11 mouse cellular contexts compared by ENCODE assay signal in the genomic region with DNA sequence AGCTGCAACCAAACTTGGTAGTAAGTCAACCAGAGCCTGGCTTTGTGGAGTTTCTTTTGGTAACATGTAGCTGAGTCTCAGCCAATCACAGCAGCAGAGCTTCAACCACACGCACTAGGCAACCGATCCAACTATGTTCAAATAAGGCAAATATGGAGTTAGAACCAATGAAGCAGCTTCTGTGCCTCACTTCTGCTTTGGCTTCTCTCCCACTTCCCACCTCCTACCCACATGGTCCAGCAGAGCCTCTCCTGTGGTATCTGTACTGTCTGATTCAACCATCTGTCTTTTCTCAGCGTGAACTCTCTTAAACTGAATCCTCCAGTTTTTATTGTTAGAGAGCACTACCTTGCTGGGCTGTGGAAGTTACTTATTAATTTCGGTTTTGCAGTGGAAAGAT. TPM values are rescaled to one million over a fixed set of nuclear protein-coding genes. Genes with fewer than 3 reads are reported as not detected.
DNase-seq lines count a peak whose midpoint lies in the region; ATAC-seq and TF ChIP-seq lines count a peak whose summit lies in the region.
"Had no signal": no experiment of that assay in that cellular context is flagged by ENCODE, and none has a peak within 500 bp of the region (broad histone marks: within the 10 kb centered on the region; RNA-seq: fewer than 3 reads in every experiment).

No protein-coding gene starts in this region.

- peak; percentile 58 for DNase-seq in MEL (ENCODE audit: low read depth, low spot score)
- peak; percentile 61 to 87 for DNase-seq in cerebellum, adult 2 months
- no peak for DNase-seq in limb, embryonic 14.5 days (ENCODE audit: low spot score)
- no peak for DNase-seq in urinary bladder, postnatal 14 days (ENCODE audit: low spot score)
- DNase-seq in heart, postnatal 36 days = no peak
- no peak for DNase-seq in thymus, adult 18-20 months
- DNase-seq in kidney, postnatal 36 days = no peak
- DNase-seq: gastrocnemius, postnatal 10 days had no signal

- no peaks in the 10 kb centered on the region for H3K27me3 ChIP-seq in MEL (ENCODE audit: control insufficient read depth in 1 of 2, insufficient read depth in 2 of 2, low read length in 2 of 2)
- no peaks in the 10 kb centered on the region for H3K27me3 ChIP-seq in cerebellum, adult 2 months (ENCODE audit: control insufficient read depth, insufficient read depth, low read length)
- H3K27me3 ChIP-seq in intestine, postnatal 0 days (replicated peaks; ENCODE audit: control insufficient read depth, insufficient read depth, low read length) = no peaks in the 10 kb centered on the region
- H3K27me3 ChIP-seq in limb, embryonic 14.5 days (ENCODE audit: control insufficient read depth, insufficient read depth, low read length) = no peaks in the 10 kb centered on the region

- TF ChIP-seq CTCF in MEL (IDR thresholded peaks at IDR 0.05 in 2 of 3, conservative IDR thresholded peaks at IDR 0.05 in 1 of 3; ENCODE audit: control insufficient read depth in 1 of 3, insufficient read depth in 1 of 3, low read depth in 2 of 3, low read length in 3 of 3, poor library complexity in 1 of 3, severe bottlenecking in 1 of 3) = no peak
- no peak for TF ChIP-seq CTCF in cerebellum, adult 2 months (IDR thresholded peaks at IDR 0.05; ENCODE audit: borderline replicate concordance, insufficient read depth, low read depth, low read length)
- TF ChIP-seq CTCF in intestine, postnatal 0 days (IDR thresholded peaks at IDR 0.05; ENCODE audit: low read depth) = no peak

- H3K4me1 ChIP-seq in MEL (ENCODE audit: control insufficient read depth in 1 of 2, insufficient read depth in 2 of 2, low read length in 2 of 2) = peaks cover 0 to 12% of the 10 kb centered on the region in 2 experiments; a peak in 3 of 4 replicates
- peaks cover 17% of the 10 kb centered on the region for H3K4me1 ChIP-seq in cerebellum, adult 2 months (ENCODE audit: control insufficient read depth, insufficient read depth, low read length)
- no peaks in the 10 kb centered on the region; the same call in 1 of the 2 replicates for H3K4me1 ChIP-seq in intestine, postnatal 0 days (replicated peaks; ENCODE audit: control insufficient read depth, insufficient read depth, low read length)
- no peaks in the 10 kb centered on the region for H3K4me1 ChIP-seq in limb, embryonic 14.5 days (ENCODE audit: control insufficient read depth, insufficient read depth, low read length)

- no peak overlapping the region for H3K4me2 ChIP-seq in intestine, postnatal 0 days (replicated peaks; ENCODE audit: low read depth)
- H3K4me2 ChIP-seq in limb, embryonic 14.5 days (replicated peaks; ENCODE audit: low read depth, low read length, severe bottlenecking) = no peak overlapping the region

- TF ChIP-seq RAD21 in MEL (IDR thresholded peaks at IDR 0.05; ENCODE audit: low read depth, low read length) = no peak

- no peaks in the 10 kb centered on the region for H3K79me2 ChIP-seq in MEL (ENCODE audit: control insufficient read depth, insufficient read depth, low read length, poor library complexity)

- TF ChIP-seq EP300 in MEL (IDR thresholded peaks at IDR 0.05; ENCODE audit: low read depth in 1 of 2, low read length in 2 of 2) = no peak

- no peak for TF ChIP-seq POLR2A in MEL (IDR thresholded peaks at IDR 0.05; ENCODE audit: control insufficient read depth in 1 of 2, insufficient read depth in 1 of 2, low read depth in 1 of 2, low read length in 2 of 2, poor library complexity in 1 of 2)
- TF ChIP-seq POLR2A in cerebellum, adult 2 months (IDR thresholded peaks at IDR 0.05; ENCODE audit: borderline replicate concordance, insufficient read depth, low read length) = no peak
- TF ChIP-seq POLR2A in limb, embryonic 14.5 days (IDR thresholded peaks at IDR 0.05; ENCODE audit: borderline replicate concordance, extremely low read depth, insufficient read depth, insufficient read length) = no peak

- 13% methylated on average over 4 of the region's 4 CpGs for WGBS in cerebellum, adult 2 months
- WGBS in intestine, postnatal 0 days = 37% methylated on average over 4 of the region's 4 CpGs
- 81% methylated on average over 4 of the region's 4 CpGs for WGBS in limb, embryonic 14.5 days

- peaks cover 0 to 2% of the 10 kb centered on the region in 2 experiments; a peak in 1 of 4 replicates for H3K36me3 ChIP-seq in MEL (ENCODE audit: control insufficient read depth in 1 of 2, insufficient read depth in 2 of 2, low read length in 2 of 2)
- H3K36me3 ChIP-seq in intestine, postnatal 0 days (ENCODE audit: control insufficient read depth, insufficient read depth) = no peaks in the 10 kb centered on the region
- H3K36me3 ChIP-seq in limb, embryonic 14.5 days (ENCODE audit: control insufficient read depth, insufficient read depth, low read length) = no peaks in the 10 kb centered on the region

- H3K9ac ChIP-seq in MEL (ENCODE audit: control insufficient read depth, low read depth, low read length, poor library complexity, severe bottlenecking) = no peak overlapping the region
- no peak overlapping the region for H3K9ac ChIP-seq in intestine, postnatal 0 days (ENCODE audit: low read depth, low read length)
- H3K9ac ChIP-seq in limb, embryonic 14.5 days (ENCODE audit: low read depth, low read length, severe bottlenecking) = no peak overlapping the region

- peak; percentile 37; the same call in 1 of the 2 replicates for ATAC-seq in intestine, postnatal 0 days
- ATAC-seq in limb, embryonic 14.5 days (ENCODE audit: low FRiP score, low read depth) = 0 out of 2 replicates have a peak, but pooled peaks have one; percentile 44

- intact Hi-C loops in heart, postnatal 36 days (cut with DNase I) = no loop called here

- no peak overlapping the region for H3K27ac ChIP-seq in MEL (ENCODE audit: control insufficient read depth, low read depth, low read length)
- no peak overlapping the region for H3K27ac ChIP-seq in cerebellum, adult 2 months (ENCODE audit: insufficient read depth, low read length)
- H3K27ac ChIP-seq in intestine, postnatal 0 days (ENCODE audit: low read depth, low read length) = no peak overlapping the region
- no peak overlapping the region for H3K27ac ChIP-seq in limb, embryonic 14.5 days (replicated peaks; ENCODE audit: low read depth, low read length)

- H3K4me3 ChIP-seq in MEL (ENCODE audit: control insufficient read depth in 1 of 2, insufficient read depth in 1 of 2, low read depth in 2 of 2, low read length in 2 of 2) = no peak overlapping the region
- no peak overlapping the region for H3K4me3 ChIP-seq in cerebellum, adult 2 months (replicated peaks; ENCODE audit: insufficient read depth, low read depth, low read length)
- H3K4me3 ChIP-seq in intestine, postnatal 0 days (ENCODE audit: low read depth, low read length) = no peak overlapping the region
- no peak overlapping the region for H3K4me3 ChIP-seq in limb, embryonic 14.5 days (replicated peaks; ENCODE audit: low read length)
- H3K4me3 ChIP-seq: megakaryocyte, embryonic 14.5 days had no signal

- H3K9me3 ChIP-seq in MEL (replicated peaks; ENCODE audit: insufficient read depth, low read length) = no peaks in the 10 kb centered on the region
- H3K9me3 ChIP-seq in intestine, postnatal 0 days (ENCODE audit: control insufficient read depth) = no peaks in the 10 kb centered on the region
- no peaks in the 10 kb centered on the region for H3K9me3 ChIP-seq in limb, embryonic 14.5 days (ENCODE audit: control insufficient read depth, low read length)

TF ChIP-seq in MEL, 35 proteins besides CTCF, POLR2A, EP300 and RAD21:
- TF ChIP-seq GATA1 (IDR thresholded peaks at IDR 0.05; ENCODE audit: low read depth, low read length) = no peak
- no peak for TF ChIP-seq POLR2AphosphoS5 (IDR thresholded peaks at IDR 0.05; ENCODE audit: borderline replicate concordance, low read depth, low read length)
- TF ChIP-seq ZKSCAN1 (IDR thresholded peaks at IDR 0.05; ENCODE audit: low read depth, low read length) = no peak
- no peak for TF ChIP-seq TCF12 (IDR thresholded peaks at IDR 0.05; ENCODE audit: low read depth, low read length)
- TF ChIP-seq USF1 (IDR thresholded peaks at IDR 0.05; ENCODE audit: low read depth, low read length) = no peak
- TF ChIP-seq RCOR1 (IDR thresholded peaks at IDR 0.05; ENCODE audit: low read depth, low read length) = no peak
- TF ChIP-seq TAL1 (IDR thresholded peaks at IDR 0.05; ENCODE audit: low read length) = no peak
- no peak for TF ChIP-seq ELF1 (IDR thresholded peaks at IDR 0.05; ENCODE audit: low read depth, low read length)
- TF ChIP-seq USF2 (IDR thresholded peaks at IDR 0.05; ENCODE audit: borderline replicate concordance in 1 of 2, insufficient read depth in 1 of 2, low read depth in 1 of 2, low read length in 2 of 2) = no peak
- no peak for TF ChIP-seq MYB (IDR thresholded peaks at IDR 0.05; ENCODE audit: low read depth, low read length)
- TF ChIP-seq NRF1 (IDR thresholded peaks at IDR 0.05; ENCODE audit: insufficient read depth, low read depth, low read length, poor library complexity, severe bottlenecking) = no peak
- no peak for TF ChIP-seq GABPA (IDR thresholded peaks at IDR 0.05; ENCODE audit: low read depth, low read length)
- TF ChIP-seq MAFK (IDR thresholded peaks at IDR 0.05; ENCODE audit: borderline replicate concordance, low read depth, low read length) = no peak
- no peak for TF ChIP-seq MYC (IDR thresholded peaks at IDR 0.05; ENCODE audit: low read depth, low read length)
- TF ChIP-seq E2F4 (IDR thresholded peaks at IDR 0.05; ENCODE audit: borderline replicate concordance, low read depth, low read length) = no peak
- TF ChIP-seq ZC3H11A (IDR thresholded peaks at IDR 0.05; ENCODE audit: low read depth, low read length) = no peak
- no peak for TF ChIP-seq SIN3A (IDR thresholded peaks at IDR 0.05; ENCODE audit: low read length)
- TF ChIP-seq MEF2A (IDR thresholded peaks at IDR 0.05; ENCODE audit: extremely low read depth, insufficient replicate concordance, low read depth, low read length, poor library complexity, severe bottlenecking) = no peak
TF ChIP-seq in MEL: peak in this region for 0.

RNA-seq across cellular contexts. Expression of gene Calml3, which starts 27.7 kb away (rescaled TPM):
- total RNA-seq in MEL (2012; rRNA removed) = not detected in 2 replicates
- not detected for polyA plus RNA-seq in MEL (2012; ENCODE audit: insufficient read depth in 1 of 2, insufficient read length in 2 of 2, low read depth in 1 of 2, low replicate concordance in 2 of 2, missing spikeins in 1 of 2)
- not detected in 2 replicates for polyA plus RNA-seq in cerebellum, adult 2 months (2012; rRNA removed)
- not detected in 2 replicates for polyA plus RNA-seq in intestine, postnatal 0 days (2015; fragmentation: Nextera tagmentation; extraction: Ambion mirVana)
- 9.1 and 12.7 TPM in 2 replicates for polyA plus RNA-seq in limb, embryonic 14.5 days (2012; rRNA removed)
- 5.4 and 7.4 TPM in 2 replicates for polyA plus RNA-seq in limb, embryonic 14.5 days (2014; fragmentation: Nextera tagmentation; extraction: Ambion mirVana)
- total RNA-seq in heart, postnatal 36 days (2021) = not detected
- total RNA-seq: ES-E14; gastrocnemius, postnatal 10 days had no signal

Comparison
In these comparisons a context has a peak if more than half of its experiments do, and no peak if none do; other contexts are left out.
1. DNase-seq: peak in MEL (single experiment) and cerebellum, adult 2 months (2 of 2); none in limb, embryonic 14.5 days (single experiment), urinary bladder, postnatal 14 days (single experiment), heart, postnatal 36 days (0 of 2), thymus, adult 18-20 months (0 of 2) and kidney, postnatal 36 days (0 of 2).